Mouse (Mus musculus) skeletal muscle tissue, postnatal 0 days (tissue): ENCODE data around the gene Rbm31y. TPM values are rescaled to one million over a fixed set of nuclear protein-coding genes. Genes with fewer than 3 reads are reported as not detected.

Experiments used
- polyA plus RNA-seq: library from polyadenylated mRNA; unstranded; fragments of >200 nt; fragmentation: Nextera tagmentation; extraction: Ambion mirVana; gene quantifications from 2 replicates; pipeline ENCODE4 v1.2.1, GENCODE M21; 2015

The Rbm31y gene
- polyA plus RNA-seq: not detected in 2 replicates

GRCm38 (mm10) chrY:17400461-17400860 lies at the start of gene Rbm31y:
Gene Rbm31y (plus strand): TSS chrY:17400761.

